Comparison of ENCODE assay signal across 8 mouse cellular contexts in genomic region chr6:97740107-97740850, GRCm38 (mm10).
DNase-seq lines count a peak whose midpoint lies in the region; ATAC-seq and TF ChIP-seq lines count a peak whose summit lies in the region.

No protein-coding gene starts in this region.

- intact Hi-C loops in left cerebral cortex, postnatal 4 days (cut with DNase I) = loop anchor here (5.0 kb wide), 2 partner anchors 318 to 463 kb away; no protein-coding TSS in a partner anchor

- 24% methylated on average over 13 of the region's 13 CpGs for WGBS in spleen, adult 2 months
- WGBS in forebrain, embryonic 11.5 days = 19% methylated on average over 13 of the region's 13 CpGs
- 10% methylated on average over 13 of the region's 13 CpGs for WGBS in hindbrain, embryonic 14.5 days
- WGBS in midbrain, postnatal 0 days = 6% methylated on average over 13 of the region's 13 CpGs

- H3K9ac ChIP-seq in forebrain, embryonic 11.5 days (ENCODE audit: low read length) = no peak overlapping the region
- no peak overlapping the region for H3K9ac ChIP-seq in hindbrain, embryonic 14.5 days
- no peak overlapping the region for H3K9ac ChIP-seq in midbrain, postnatal 0 days (replicated peaks; ENCODE audit: low read length, poor library complexity, severe bottlenecking)

- H3K36me3 ChIP-seq in spleen, adult 2 months (ENCODE audit: control insufficient read depth, insufficient read depth, low read length) = no peaks in the 10 kb centered on the region
- no peaks in the 10 kb centered on the region for H3K36me3 ChIP-seq in forebrain, embryonic 11.5 days (ENCODE audit: control insufficient read depth, insufficient read depth, low read length)
- H3K36me3 ChIP-seq in hindbrain, embryonic 14.5 days (replicated peaks; ENCODE audit: control insufficient read depth, insufficient read depth) = no peaks in the 10 kb centered on the region
- H3K36me3 ChIP-seq in midbrain, postnatal 0 days (ENCODE audit: insufficient read depth, low read length) = no peaks in the 10 kb centered on the region

- TF ChIP-seq POLR2A in spleen, adult 2 months (IDR thresholded peaks at IDR 0.05; ENCODE audit: low read depth, low read length) = no peak

- no peaks in the 10 kb centered on the region for H3K9me3 ChIP-seq in forebrain, embryonic 11.5 days (ENCODE audit: control insufficient read depth, low read length)
- H3K9me3 ChIP-seq in hindbrain, embryonic 14.5 days (ENCODE audit: control insufficient read depth, low read length) = no peaks in the 10 kb centered on the region
- no peaks in the 10 kb centered on the region for H3K9me3 ChIP-seq in midbrain, postnatal 0 days (ENCODE audit: low read length)

- no peak overlapping the region for H3K4me3 ChIP-seq in spleen, adult 2 months (ENCODE audit: extremely low read depth, insufficient read depth, insufficient read length)
- no peak overlapping the region for H3K4me3 ChIP-seq in forebrain, embryonic 11.5 days (ENCODE audit: low read depth, low read length)
- H3K4me3 ChIP-seq in hindbrain, embryonic 14.5 days (replicated peaks; ENCODE audit: low read length) = no peak overlapping the region
- no peak overlapping the region for H3K4me3 ChIP-seq in midbrain, postnatal 0 days (ENCODE audit: low read depth, low read length)

- no peak overlapping the region for H3K27ac ChIP-seq in spleen, adult 2 months (ENCODE audit: insufficient read depth, low read length)
- no peak overlapping the region for H3K27ac ChIP-seq in forebrain, embryonic 11.5 days (ENCODE audit: low read depth, low read length)
- H3K27ac ChIP-seq in hindbrain, embryonic 14.5 days = no peak overlapping the region
- no peak overlapping the region for H3K27ac ChIP-seq in midbrain, postnatal 0 days (ENCODE audit: low read depth, low read length)

- peak; percentile 20; the same call in 1 of the 2 replicates for TF ChIP-seq CTCF in spleen, adult 2 months (IDR thresholded peaks at IDR 0.05; ENCODE audit: extremely low read depth, insufficient read depth, insufficient read length, insufficient replicate concordance)
- peak; percentile 90 for TF ChIP-seq CTCF in midbrain, postnatal 0 days (IDR thresholded peaks at IDR 0.05)

- H3K4me2 ChIP-seq in forebrain, embryonic 11.5 days (ENCODE audit: low read depth, low read length, severe bottlenecking) = no peak overlapping the region
- H3K4me2 ChIP-seq in hindbrain, embryonic 14.5 days (replicated peaks) = peak overlapping the region; percentile 11
- H3K4me2 ChIP-seq in midbrain, postnatal 0 days (ENCODE audit: low read depth, low read length, poor library complexity, severe bottlenecking) = peak overlapping the region; percentile 18

- no peaks in the 10 kb centered on the region for H3K4me1 ChIP-seq in spleen, adult 2 months (ENCODE audit: control insufficient read depth, insufficient read depth, insufficient read length)
- peaks cover 5% of the 10 kb centered on the region; the same call in 1 of the 2 replicates for H3K4me1 ChIP-seq in forebrain, embryonic 11.5 days (replicated peaks; ENCODE audit: control insufficient read depth, insufficient read depth, low read length)
- 0 out of 2 replicates have a peak, but pooled peaks cover 7% of the 10 kb centered on the region for H3K4me1 ChIP-seq in hindbrain, embryonic 14.5 days (replicated peaks; ENCODE audit: control insufficient read depth, insufficient read depth, low read length)
- H3K4me1 ChIP-seq in midbrain, postnatal 0 days (ENCODE audit: insufficient read depth, low read length) = no peaks in the 10 kb centered on the region; the same call in 1 of the 2 replicates

- ATAC-seq in forebrain, embryonic 11.5 days (replicated peaks; ENCODE audit: low FRiP score) = no peak
- ATAC-seq in hindbrain, embryonic 14.5 days (ENCODE audit: low FRiP score) = no peak
- ATAC-seq in midbrain, postnatal 0 days (ENCODE audit: low FRiP score) = no peak

- no peak for DNase-seq in spleen, adult 2 months (ENCODE audit: low read depth in 1 of 2, low spot score in 2 of 2)
- no peak for DNase-seq in spleen, postnatal 36 days (ENCODE audit: low spot score in 2 of 2)
- peak; percentile 40 to 58 for DNase-seq in adrenal gland, postnatal 36 days
- peak; percentile 73 for DNase-seq in forebrain, embryonic 11.5 days (ENCODE audit: low spot score)
- DNase-seq in hindbrain, embryonic 14.5 days (ENCODE audit: low spot score) = peak; percentile 88
- peak; percentile 71 for DNase-seq in left cerebral cortex, postnatal 4 days
- DNase-seq in midbrain, postnatal 0 days (ENCODE audit: low spot score) = peak; percentile 81
- DNase-seq in spleen, postnatal 4 days (ENCODE audit: low spot score in 2 of 2) = no peak

- H3K27me3 ChIP-seq in spleen, adult 2 months (ENCODE audit: control insufficient read depth, insufficient read depth, low read length) = no peaks in the 10 kb centered on the region
- H3K27me3 ChIP-seq in forebrain, embryonic 11.5 days (ENCODE audit: control insufficient read depth, insufficient read depth, low read length) = no peaks in the 10 kb centered on the region; the same call in 1 of the 2 replicates
- H3K27me3 ChIP-seq in hindbrain, embryonic 14.5 days (ENCODE audit: control insufficient read depth, insufficient read depth, low read length) = no peaks in the 10 kb centered on the region
- H3K27me3 ChIP-seq in midbrain, postnatal 0 days (ENCODE audit: insufficient read depth, low read length) = no peaks in the 10 kb centered on the region; the same call in 1 of the 2 replicates

Comparison
In these comparisons a context has a peak if more than half of its experiments do, and no peak if none do; other contexts are left out.
1. DNase-seq: peak in adrenal gland, postnatal 36 days (2 of 2), forebrain, embryonic 11.5 days (single experiment), hindbrain, embryonic 14.5 days (single experiment), left cerebral cortex, postnatal 4 days (single experiment) and midbrain, postnatal 0 days (single experiment); none in spleen, adult 2 months (0 of 2), spleen, postnatal 36 days (0 of 2) and spleen, postnatal 4 days (0 of 2).